Mouse (Mus musculus): Measurements from ENCODE around the gene Fhl1. TPM values are rescaled to one million over a fixed set of nuclear protein-coding genes. Genes with fewer than 3 reads are reported as not detected.

Fhl1 gene
- polyA plus RNA-seq, 2 experiments = 8.1 to 11.2 TPM

GRCm38 (mm10) chrX:56732401-56732800, 814 bp downstream of the Fhl1 start:
- H3K9ac ChIP-seq (replicated peaks) = no peak overlapping the region
- DNase-seq (ENCODE audit: low read depth in 3 of 3, low spot score in 3 of 3) (no peak), ATAC-seq (ENCODE audit: insufficient read depth) (no peak)
- peaks cover 26% of the 10 kb centered on the region for H3K27me3 ChIP-seq (ENCODE audit: control insufficient read depth, insufficient read depth, low read length)
- peak overlapping the region; percentile 6; the same call in 1 of the 2 replicates for H3K4me2 ChIP-seq (ENCODE audit: low read depth)
- 19% methylated on average over 3 of the region's 3 CpGs for WGBS (ENCODE audit: insufficient replicate concordance)
- H3K4me3 ChIP-seq (ENCODE audit: insufficient read depth in 1 of 2, low read depth in 2 of 2, low read length in 2 of 2) = peak overlapping the region in 1 of 2 experiments; percentile 21; a peak in 1 of 4 replicates
- H3K9me3 ChIP-seq (ENCODE audit: control insufficient read depth, low read length) = no peaks in the 10 kb centered on the region
- peaks cover 6 to 22% of the 10 kb centered on the region in 2 experiments for H3K4me1 ChIP-seq (replicated peaks; ENCODE audit: control insufficient read depth in 2 of 2, insufficient read depth in 2 of 2, low read length in 1 of 2)
- H3K27ac ChIP-seq = no peak overlapping the region
- TF ChIP-seq CTCF (IDR thresholded peaks at IDR 0.05; ENCODE audit: low read depth) (no peak), EP300 (IDR thresholded peaks at IDR 0.05; ENCODE audit: low read depth) (no peak)
- no peaks in the 10 kb centered on the region for H3K36me3 ChIP-seq (replicated peaks; ENCODE audit: control insufficient read depth, insufficient read depth, low read depth)

DNA sequence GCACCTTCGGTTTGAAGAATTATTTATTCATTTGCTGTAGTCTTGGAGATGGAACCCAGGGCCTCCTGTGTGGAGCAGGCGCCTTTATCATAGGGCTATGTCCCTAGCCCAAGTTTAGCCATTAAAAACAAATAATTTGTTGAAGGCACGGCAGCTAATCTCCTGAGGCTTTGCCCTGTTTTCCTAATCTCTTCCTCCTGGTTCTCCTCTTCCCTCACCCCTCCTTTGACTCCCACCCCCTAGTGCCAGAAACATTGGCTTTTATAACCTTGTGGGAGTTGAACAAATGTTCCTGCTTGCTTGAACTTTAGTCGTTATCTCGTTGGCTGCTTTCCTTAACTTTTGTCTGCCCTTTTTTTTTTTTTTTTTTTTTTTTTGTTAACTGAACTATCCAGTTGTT, 2.8 kb downstream of the Fhl1 start:
- DNase-seq (ENCODE audit: low read depth in 3 of 3, low spot score in 3 of 3) = no peak
- Histone ChIP-seq H3K4me1 (replicated peaks; ENCODE audit: control insufficient read depth in 2 of 2, insufficient read depth in 2 of 2, low read length in 1 of 2) (peaks cover 0 to 9% of the 10 kb centered on the region in 2 experiments; a peak in 3 of 4 replicates), H3K9me3 (ENCODE audit: control insufficient read depth, low read length) (no peaks in the 10 kb centered on the region), H3K27me3 (ENCODE audit: control insufficient read depth, insufficient read depth, low read length) (peaks cover 26% of the 10 kb centered on the region), H3K9ac (replicated peaks) (no peak overlapping the region), H3K36me3 (replicated peaks; ENCODE audit: control insufficient read depth, insufficient read depth, low read depth) (no peaks in the 10 kb centered on the region), H3K27ac (no peak overlapping the region), H3K4me3 (ENCODE audit: insufficient read depth in 1 of 2, low read depth in 2 of 2, low read length in 2 of 2) (no peak overlapping the region), H3K4me2 (ENCODE audit: low read depth) (no peak overlapping the region)
- ATAC-seq (ENCODE audit: insufficient read depth) = no peak
- WGBS (ENCODE audit: insufficient replicate concordance) = 39% methylated on average over 5 of the region's 5 CpGs
- TF ChIP-seq CTCF (IDR thresholded peaks at IDR 0.05; ENCODE audit: low read depth) (no peak), EP300 (IDR thresholded peaks at IDR 0.05; ENCODE audit: low read depth) (no peak)

- H3K36me3 ChIP-seq (replicated peaks; ENCODE audit: control insufficient read depth, insufficient read depth, low read depth) = no peaks in the 10 kb centered on the region
- no peak overlapping the region for H3K4me2 ChIP-seq (ENCODE audit: low read depth)
- TF ChIP-seq EP300 (IDR thresholded peaks at IDR 0.05; ENCODE audit: low read depth) = no peak
- TF ChIP-seq CTCF (IDR thresholded peaks at IDR 0.05; ENCODE audit: low read depth) = no peak
- H3K27ac ChIP-seq = no peak overlapping the region
- DNase-seq (ENCODE audit: low read depth in 3 of 3, low spot score in 3 of 3) = no peak
- H3K27me3 ChIP-seq (ENCODE audit: control insufficient read depth, insufficient read depth, low read length) = peaks cover 13% of the 10 kb centered on the region
- H3K9me3 ChIP-seq (ENCODE audit: control insufficient read depth, low read length) = no peaks in the 10 kb centered on the region
- WGBS (ENCODE audit: insufficient replicate concordance) = 35% methylated on average over 1 of the region's 1 CpGs
- H3K4me1 ChIP-seq (replicated peaks; ENCODE audit: control insufficient read depth in 2 of 2, insufficient read depth in 2 of 2, low read length in 1 of 2) = no peaks in the 10 kb centered on the region
- no peak for ATAC-seq (ENCODE audit: insufficient read depth)
- H3K4me3 ChIP-seq (ENCODE audit: insufficient read depth in 1 of 2, low read depth in 2 of 2, low read length in 2 of 2) = no peak overlapping the region
- no peak overlapping the region for H3K9ac ChIP-seq (replicated peaks)
These were observed 4.6 kb downstream of the Fhl1 start for GRCm38 (mm10) chrX:56736226-56736625.

DNA sequence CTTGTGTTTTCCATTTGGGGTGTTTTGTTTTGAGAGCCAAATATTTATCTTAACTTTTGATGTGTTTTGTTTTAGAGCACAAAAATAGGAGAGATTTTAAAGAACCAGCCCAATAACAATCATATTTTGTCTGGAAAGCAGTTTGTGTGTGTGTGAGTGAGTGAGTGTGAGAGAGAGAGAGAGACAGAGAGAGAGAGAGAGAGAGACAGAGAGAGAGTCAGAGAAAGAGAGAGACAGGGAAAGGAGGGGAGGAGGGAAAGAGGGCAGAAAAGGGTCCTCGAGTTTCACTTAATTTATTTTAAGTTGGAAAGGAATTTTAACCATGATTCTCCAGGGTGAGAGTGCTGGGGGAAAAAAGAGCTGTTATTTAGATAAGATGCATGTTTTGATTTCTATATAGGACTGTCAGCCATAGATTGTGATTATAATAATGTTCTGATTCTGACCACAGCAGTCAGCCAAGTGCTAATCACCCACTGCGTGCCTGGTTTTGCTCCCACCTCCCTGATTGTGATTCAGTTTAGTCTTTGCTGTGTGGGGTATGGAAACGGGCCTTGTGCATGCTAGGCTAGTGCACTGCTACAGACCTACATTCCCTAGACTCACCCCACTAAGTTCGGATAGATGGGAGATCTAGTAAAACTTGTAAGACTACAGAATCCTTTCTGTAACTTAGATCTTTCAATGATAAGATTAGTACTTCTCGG, 6.4 kb downstream of the Fhl1 start:
- DNase-seq (ENCODE audit: low read depth in 3 of 3, low spot score in 3 of 3) (no peak), ATAC-seq (ENCODE audit: insufficient read depth) (no peak)
- 41% methylated on average over 5 of the region's 5 CpGs for WGBS (ENCODE audit: insufficient replicate concordance)
- no peaks in the 10 kb centered on the region for H3K4me1 ChIP-seq (replicated peaks; ENCODE audit: control insufficient read depth in 2 of 2, insufficient read depth in 2 of 2, low read length in 1 of 2)
- H3K9me3 ChIP-seq (ENCODE audit: control insufficient read depth, low read length) = no peaks in the 10 kb centered on the region
- TF ChIP-seq CTCF (IDR thresholded peaks at IDR 0.05; ENCODE audit: low read depth) (no peak), EP300 (IDR thresholded peaks at IDR 0.05; ENCODE audit: low read depth) (no peak)
- H3K9ac ChIP-seq (replicated peaks) = no peak overlapping the region
- H3K36me3 ChIP-seq (replicated peaks; ENCODE audit: control insufficient read depth, insufficient read depth, low read depth) = no peaks in the 10 kb centered on the region
- H3K4me2 ChIP-seq (ENCODE audit: low read depth) = no peak overlapping the region
- H3K4me3 ChIP-seq (ENCODE audit: insufficient read depth in 1 of 2, low read depth in 2 of 2, low read length in 2 of 2) = no peak overlapping the region
- H3K27me3 ChIP-seq (ENCODE audit: control insufficient read depth, insufficient read depth, low read length) = no peaks in the 10 kb centered on the region; the same call in 1 of the 2 replicates
- H3K27ac ChIP-seq = no peak overlapping the region

GRCm38 (mm10) chrX:56741428-56741827, 9.8 kb downstream of the Fhl1 start:
- no peaks in the 10 kb centered on the region for H3K4me1 ChIP-seq (replicated peaks; ENCODE audit: control insufficient read depth in 2 of 2, insufficient read depth in 2 of 2, low read length in 1 of 2)
- ATAC-seq (ENCODE audit: insufficient read depth) (no peak), DNase-seq (ENCODE audit: low read depth in 3 of 3, low spot score in 3 of 3) (no peak)
- no peak overlapping the region for H3K4me3 ChIP-seq (ENCODE audit: insufficient read depth in 1 of 2, low read depth in 2 of 2, low read length in 2 of 2)
- H3K4me2 ChIP-seq (ENCODE audit: low read depth) = no peak overlapping the region
- no peaks in the 10 kb centered on the region for H3K27me3 ChIP-seq (ENCODE audit: control insufficient read depth, insufficient read depth, low read length)
- H3K9ac ChIP-seq (replicated peaks) = no peak overlapping the region
- no peaks in the 10 kb centered on the region for H3K9me3 ChIP-seq (ENCODE audit: control insufficient read depth, low read length)
- WGBS (ENCODE audit: insufficient replicate concordance) = 32% methylated on average over 3 of the region's 3 CpGs
- no peaks in the 10 kb centered on the region for H3K36me3 ChIP-seq (replicated peaks; ENCODE audit: control insufficient read depth, insufficient read depth, low read depth)
- TF ChIP-seq CTCF (IDR thresholded peaks at IDR 0.05; ENCODE audit: low read depth) (no peak), EP300 (IDR thresholded peaks at IDR 0.05; ENCODE audit: low read depth) (no peak)
- H3K27ac ChIP-seq = no peak overlapping the region
